Comparison of ENCODE assay signal across 1 mouse cellular context in genomic region chr6:13617110-13617509, GRCm38 (mm10).
TF ChIP-seq lines count a peak whose summit lies in the region.

No protein-coding gene starts in this region.

TF ChIP-seq in MEL, 35 proteins besides CTCF, POLR2A, EP300 and RAD21 (continued from another document):
- no peak for TF ChIP-seq BHLHE40 (IDR thresholded peaks at IDR 0.05; ENCODE audit: borderline replicate concordance, low read depth, low read length)
- no peak for TF ChIP-seq NELFE (IDR thresholded peaks at IDR 0.05; ENCODE audit: low read depth, low read length)
- TF ChIP-seq ETS1 (IDR thresholded peaks at IDR 0.05; ENCODE audit: low read depth, low read length): peak; percentile 95
- TF ChIP-seq RCOR1 (IDR thresholded peaks at IDR 0.05; ENCODE audit: low read depth, low read length): peak; percentile 95
- peak; percentile 89 for TF ChIP-seq TCF12 (IDR thresholded peaks at IDR 0.05; ENCODE audit: low read depth, low read length)
- peak; percentile 86 for TF ChIP-seq TAL1 (IDR thresholded peaks at IDR 0.05; ENCODE audit: low read length)
- peak; percentile 54; the same call in 1 of the 2 replicates for TF ChIP-seq MAX (IDR thresholded peaks at IDR 0.05; ENCODE audit: low read length)
- no peak for TF ChIP-seq NRF1 (IDR thresholded peaks at IDR 0.05; ENCODE audit: insufficient read depth, low read depth, low read length, poor library complexity, severe bottlenecking)
- TF ChIP-seq CHD2 (IDR thresholded peaks at IDR 0.05; ENCODE audit: low read length): no peak
- TF ChIP-seq SIN3A (IDR thresholded peaks at IDR 0.05; ENCODE audit: low read length): peak; percentile 74
- TF ChIP-seq KAT2A (conservative IDR thresholded peaks at IDR 0.05; ENCODE audit: low read depth, low read length): no peak
- peak; percentile 65 for TF ChIP-seq MXI1 (IDR thresholded peaks at IDR 0.05; ENCODE audit: low read depth, low read length)
- TF ChIP-seq MYB (IDR thresholded peaks at IDR 0.05; ENCODE audit: low read depth, low read length): 0 out of 2 replicates have a peak, but pooled peaks have one; percentile 19
- TF ChIP-seq USF1 (IDR thresholded peaks at IDR 0.05; ENCODE audit: low read depth, low read length): no peak
- no peak for TF ChIP-seq USF2 (IDR thresholded peaks at IDR 0.05; ENCODE audit: borderline replicate concordance in 1 of 2, insufficient read depth in 1 of 2, low read depth in 1 of 2, low read length in 2 of 2)
- TF ChIP-seq JUND (IDR thresholded peaks at IDR 0.05; ENCODE audit: low read depth, low read length): no peak
- no peak for TF ChIP-seq MAZ (IDR thresholded peaks at IDR 0.05; ENCODE audit: low read depth, low read length)
- TF ChIP-seq ZC3H11A (IDR thresholded peaks at IDR 0.05; ENCODE audit: low read depth, low read length): no peak
- 0 out of 2 replicates have a peak, but pooled peaks have one; percentile 35 for TF ChIP-seq MEF2A (IDR thresholded peaks at IDR 0.05; ENCODE audit: extremely low read depth, insufficient replicate concordance, low read depth, low read length, poor library complexity, severe bottlenecking)
- no peak for TF ChIP-seq POLR2AphosphoS5 (IDR thresholded peaks at IDR 0.05; ENCODE audit: borderline replicate concordance, low read depth, low read length)
- TF ChIP-seq POLR2AphosphoS2 (IDR thresholded peaks at IDR 0.05; ENCODE audit: low read length): no peak
- TF ChIP-seq SMC3 (IDR thresholded peaks at IDR 0.05; ENCODE audit: low read depth, low read length): no peak
- peak; percentile 92 for TF ChIP-seq GATA1 (IDR thresholded peaks at IDR 0.05; ENCODE audit: low read depth, low read length)
- TF ChIP-seq MAFK (IDR thresholded peaks at IDR 0.05; ENCODE audit: borderline replicate concordance, low read depth, low read length): no peak
- no peak for TF ChIP-seq E2F4 (IDR thresholded peaks at IDR 0.05; ENCODE audit: borderline replicate concordance, low read depth, low read length)
- TF ChIP-seq ZKSCAN1 (IDR thresholded peaks at IDR 0.05; ENCODE audit: low read depth, low read length): no peak
